Mouse (Mus musculus): ENCODE results near the gene Hmga2. TPM values are rescaled to one million over a fixed set of nuclear protein-coding genes. Genes with fewer than 3 reads are reported as not detected.

Hmga2 gene
- polyA plus RNA-seq (2011; ENCODE audit: insufficient read depth, insufficient read length, low replicate concordance, missing spikeins), result 0.50 and 3.2 TPM in 2 replicates

DNA sequence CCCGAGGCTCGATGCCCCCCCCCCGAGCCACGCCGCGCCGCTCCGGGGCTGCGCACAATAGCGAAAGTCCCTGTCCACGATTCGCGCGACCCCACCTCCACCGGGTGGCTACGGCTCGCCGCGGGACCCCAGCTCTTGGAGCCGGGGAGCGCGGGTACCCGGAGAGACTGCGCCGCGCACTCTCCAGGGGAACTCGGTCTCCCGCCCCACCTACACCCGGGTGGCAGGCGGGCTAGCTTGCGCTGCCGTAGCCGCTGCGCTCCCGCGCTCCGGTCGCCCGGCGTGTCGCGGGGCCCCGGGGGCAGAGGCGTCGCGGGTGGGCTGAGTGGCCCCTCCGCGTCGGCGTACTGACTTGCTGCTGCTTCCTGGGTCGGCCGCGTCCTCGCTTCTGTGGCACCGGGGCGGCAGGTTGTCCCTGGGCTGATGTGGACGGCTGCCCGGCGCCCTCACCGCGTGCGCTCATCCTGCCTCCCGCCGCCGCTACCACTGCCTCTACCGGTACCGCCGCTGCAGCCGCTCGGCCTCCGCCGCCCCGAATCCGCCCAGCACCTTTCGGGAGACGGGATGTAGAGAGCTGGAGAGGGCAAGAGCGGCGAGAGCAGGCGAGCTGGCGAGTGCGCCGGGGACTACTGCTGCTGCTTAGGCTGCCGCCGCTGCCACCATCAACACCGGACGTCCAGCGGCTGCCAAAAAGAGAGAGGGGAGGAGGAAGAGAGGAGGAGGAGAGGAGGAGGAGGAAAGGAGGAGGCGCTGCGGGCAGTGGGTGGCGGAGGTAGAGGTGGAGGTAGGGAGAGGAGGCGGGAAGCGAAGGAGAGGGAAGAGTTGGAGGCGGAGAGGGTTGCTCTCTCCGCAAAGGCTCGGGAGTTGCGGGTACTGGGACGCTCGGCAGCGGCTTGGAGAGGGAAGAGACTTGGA is at the start of gene Hmga2:
Hmga2 (minus strand) TSS at position 869 of the 915 bp plus-strand sequence.
- under 1% methylated on average over 97 of the region's 99 CpGs for WGBS
- no peak within 1 kb of the TSS for H3K27ac ChIP-seq (ENCODE audit: control insufficient read depth, insufficient read depth, low read depth, low read length, poor library complexity)

DNA sequence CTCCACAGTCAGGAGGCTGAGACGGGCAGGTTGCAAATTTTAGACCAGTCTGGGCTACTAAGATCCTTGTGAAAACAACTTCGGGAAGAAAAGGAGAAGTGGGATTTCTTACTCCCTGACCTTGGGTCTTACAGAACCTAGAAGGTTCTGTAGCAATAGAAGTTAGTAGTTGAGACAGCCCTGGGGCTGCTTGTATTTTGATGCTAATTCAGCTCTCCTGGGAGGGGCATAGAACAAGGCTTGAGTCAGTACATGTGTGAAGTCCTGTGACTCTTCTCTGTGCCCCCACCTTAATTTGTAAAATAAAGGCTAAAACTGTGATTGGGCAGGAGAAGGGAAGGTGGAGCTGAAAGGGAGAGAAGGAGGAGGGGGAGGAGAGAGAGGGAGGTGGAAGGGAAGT is 46.7 kb upstream of the Hmga2 start:
- Histone ChIP-seq H3K4me3 (replicated peaks; ENCODE audit: control insufficient read depth, low read depth, low read length) (no peak overlapping the region), H3K4me1 (ENCODE audit: control insufficient read depth, insufficient read depth, low read length) (no peaks in the 10 kb centered on the region; the same call in 1 of the 2 replicates), H3K27ac (ENCODE audit: control insufficient read depth, insufficient read depth, low read depth, low read length, poor library complexity) (no peak overlapping the region)
- TF ChIP-seq POLR2A (IDR thresholded peaks at IDR 0.05; ENCODE audit: borderline replicate concordance, control insufficient read depth, low read depth, low read length) (no peak), CTCF (IDR thresholded peaks at IDR 0.05; ENCODE audit: control insufficient read depth, insufficient read depth, low read length) (no peak)
- 3% methylated on average over 2 of the region's 2 CpGs for WGBS

More for the DNA sequence above, at the start of gene Hmga2:
- Histone ChIP-seq H3K4me3 (replicated peaks; ENCODE audit: control insufficient read depth, low read depth, low read length) (peak within 1 kb of the TSS; percentile 16), H3K4me1 (ENCODE audit: control insufficient read depth, insufficient read depth, low read length) (no peaks in the 10 kb centered on the region)
- TF ChIP-seq POLR2A (IDR thresholded peaks at IDR 0.05; ENCODE audit: borderline replicate concordance, control insufficient read depth, low read depth, low read length), result no peak
- TF ChIP-seq CTCF (IDR thresholded peaks at IDR 0.05; ENCODE audit: control insufficient read depth, insufficient read depth, low read length), result no peak

DNA sequence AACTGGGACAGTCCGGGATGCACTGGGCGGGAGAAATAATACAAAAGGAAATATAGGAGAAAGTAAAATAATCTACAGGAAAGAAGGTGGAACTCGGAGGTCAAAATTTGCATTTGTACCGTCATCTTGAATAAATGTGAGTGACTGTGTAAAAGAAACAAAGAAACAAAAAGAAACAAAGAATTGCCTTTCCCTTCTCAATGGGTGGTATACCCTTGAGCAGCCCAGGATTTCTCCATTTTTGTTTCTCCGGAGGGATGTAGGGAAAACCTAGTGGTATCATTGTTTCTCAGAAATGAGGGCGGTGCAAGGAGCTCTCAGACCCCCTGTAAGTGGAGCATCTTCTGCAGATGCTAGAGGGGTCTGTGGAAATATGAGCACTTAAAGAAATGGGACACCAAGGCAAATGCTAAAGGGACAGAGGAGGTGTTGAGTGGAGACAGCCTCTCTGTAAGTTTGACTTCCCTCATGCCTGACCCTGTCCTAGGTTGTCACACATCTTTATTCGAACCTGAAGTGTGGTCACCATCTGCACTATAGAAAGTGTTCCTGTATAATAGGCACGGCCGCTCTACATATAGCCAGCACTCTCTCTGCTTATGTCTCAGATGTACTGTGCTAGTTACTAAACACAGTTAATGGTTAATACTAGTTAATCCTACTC is 45.8 kb upstream of the Hmga2 start:
- TF ChIP-seq CTCF (IDR thresholded peaks at IDR 0.05; ENCODE audit: control insufficient read depth, insufficient read depth, low read length), result no peak
- TF ChIP-seq POLR2A (IDR thresholded peaks at IDR 0.05; ENCODE audit: borderline replicate concordance, control insufficient read depth, low read depth, low read length), result no peak
- H3K4me3 ChIP-seq (replicated peaks; ENCODE audit: control insufficient read depth, low read depth, low read length), result no peak overlapping the region
- no peak overlapping the region for H3K27ac ChIP-seq (ENCODE audit: control insufficient read depth, insufficient read depth, low read depth, low read length, poor library complexity)
- WGBS, result 79% methylated on average over 9 of the region's 9 CpGs
- no peaks in the 10 kb centered on the region; the same call in 1 of the 2 replicates for H3K4me1 ChIP-seq (ENCODE audit: control insufficient read depth, insufficient read depth, low read length)

DNA sequence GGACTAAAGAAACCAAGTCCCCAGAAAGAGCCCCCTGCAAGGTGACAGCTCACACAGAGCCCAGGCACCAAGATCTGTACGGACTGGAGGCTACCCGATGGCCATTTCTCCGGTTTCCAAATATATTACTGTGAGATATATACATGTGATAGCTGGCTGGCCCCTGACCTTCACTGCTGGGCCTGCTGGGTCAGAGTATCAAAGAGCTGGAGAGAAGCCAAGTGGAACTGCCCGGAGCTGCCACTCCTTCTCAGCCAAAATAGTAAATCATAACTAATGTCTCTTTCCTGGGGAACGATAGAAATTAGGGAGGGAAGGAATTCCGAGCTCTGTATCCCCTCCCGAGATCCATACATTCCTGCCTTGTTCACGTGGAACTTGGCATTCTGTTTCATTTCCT is 40.0 kb upstream of the Hmga2 start:
- Histone ChIP-seq H3K4me3 (replicated peaks; ENCODE audit: control insufficient read depth, low read depth, low read length) (no peak overlapping the region), H3K4me1 (ENCODE audit: control insufficient read depth, insufficient read depth, low read length) (no peaks in the 10 kb centered on the region), H3K27ac (ENCODE audit: control insufficient read depth, insufficient read depth, low read depth, low read length, poor library complexity) (no peak overlapping the region)
- WGBS, result 81% methylated on average over 8 of the region's 8 CpGs
- TF ChIP-seq CTCF (IDR thresholded peaks at IDR 0.05; ENCODE audit: control insufficient read depth, insufficient read depth, low read length), result no peak
- no peak for TF ChIP-seq POLR2A (IDR thresholded peaks at IDR 0.05; ENCODE audit: borderline replicate concordance, control insufficient read depth, low read depth, low read length)

- TF ChIP-seq POLR2A (IDR thresholded peaks at IDR 0.05; ENCODE audit: borderline replicate concordance, control insufficient read depth, low read depth, low read length) (no peak), CTCF (IDR thresholded peaks at IDR 0.05; ENCODE audit: control insufficient read depth, insufficient read depth, low read length) (no peak)
- Histone ChIP-seq H3K4me1 (ENCODE audit: control insufficient read depth, insufficient read depth, low read length) (no peaks in the 10 kb centered on the region), H3K27ac (ENCODE audit: control insufficient read depth, insufficient read depth, low read depth, low read length, poor library complexity) (no peak overlapping the region), H3K4me3 (replicated peaks; ENCODE audit: control insufficient read depth, low read depth, low read length) (no peak overlapping the region)
- 81% methylated on average over 9 of the region's 9 CpGs for WGBS
Observed at GRCm38 (mm10) chr10:120513721-120514120, 37.5 kb upstream of the Hmga2 start.

DNA sequence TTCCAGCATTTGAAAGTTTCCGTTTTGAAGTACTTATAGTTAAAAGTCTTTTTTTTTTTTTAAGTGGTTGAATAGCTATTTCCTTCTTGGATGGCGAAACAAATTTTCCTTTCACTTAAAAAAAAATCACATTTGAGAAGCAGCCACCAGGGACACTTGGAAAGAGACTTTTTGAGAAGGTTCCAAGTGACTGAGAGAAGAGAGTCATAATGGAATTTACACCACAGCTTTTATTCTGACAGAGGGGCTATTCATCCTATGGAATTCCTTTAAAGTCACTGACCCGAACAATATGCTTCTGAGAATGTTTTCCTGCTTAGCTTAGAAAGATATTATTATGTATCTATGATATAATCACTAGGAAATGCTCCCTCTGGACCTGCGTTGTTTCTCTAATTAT is 36.7 kb upstream of the Hmga2 start:
- no peak overlapping the region for H3K27ac ChIP-seq (ENCODE audit: control insufficient read depth, insufficient read depth, low read depth, low read length, poor library complexity)
- no peaks in the 10 kb centered on the region for H3K4me1 ChIP-seq (ENCODE audit: control insufficient read depth, insufficient read depth, low read length)
- no peak overlapping the region for H3K4me3 ChIP-seq (replicated peaks; ENCODE audit: control insufficient read depth, low read depth, low read length)
- WGBS, result 63% methylated on average over 4 of the region's 4 CpGs
- TF ChIP-seq POLR2A (IDR thresholded peaks at IDR 0.05; ENCODE audit: borderline replicate concordance, control insufficient read depth, low read depth, low read length), result no peak
- TF ChIP-seq CTCF (IDR thresholded peaks at IDR 0.05; ENCODE audit: control insufficient read depth, insufficient read depth, low read length), result no peak

DNA sequence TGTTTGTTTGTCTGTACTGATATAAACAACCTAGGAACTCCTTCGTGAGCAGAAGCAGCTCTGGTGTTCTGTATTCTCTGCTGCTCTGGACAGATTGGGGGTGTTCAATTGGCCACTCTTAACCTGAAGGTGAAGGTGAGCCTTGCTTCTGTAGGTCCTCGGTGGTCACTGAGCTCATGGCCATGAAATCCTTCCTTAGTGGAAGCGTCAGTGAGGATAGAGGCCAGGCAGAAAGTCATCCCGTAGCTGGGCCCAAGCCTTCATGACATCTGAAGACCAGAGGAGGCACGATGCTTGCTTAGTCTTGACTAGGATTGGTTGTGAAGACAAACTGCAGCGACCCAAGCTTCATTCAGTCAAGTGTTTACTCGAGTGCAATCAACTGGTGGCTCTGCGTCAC is 35.9 kb upstream of the Hmga2 start:
- H3K27ac ChIP-seq (ENCODE audit: control insufficient read depth, insufficient read depth, low read depth, low read length, poor library complexity), result no peak overlapping the region
- no peaks in the 10 kb centered on the region for H3K4me1 ChIP-seq (ENCODE audit: control insufficient read depth, insufficient read depth, low read length)
- TF ChIP-seq POLR2A (IDR thresholded peaks at IDR 0.05; ENCODE audit: borderline replicate concordance, control insufficient read depth, low read depth, low read length) (no peak), CTCF (IDR thresholded peaks at IDR 0.05; ENCODE audit: control insufficient read depth, insufficient read depth, low read length) (no peak)
- no peak overlapping the region for H3K4me3 ChIP-seq (replicated peaks; ENCODE audit: control insufficient read depth, low read depth, low read length)
- 84% methylated on average over 8 of the region's 8 CpGs for WGBS

DNA sequence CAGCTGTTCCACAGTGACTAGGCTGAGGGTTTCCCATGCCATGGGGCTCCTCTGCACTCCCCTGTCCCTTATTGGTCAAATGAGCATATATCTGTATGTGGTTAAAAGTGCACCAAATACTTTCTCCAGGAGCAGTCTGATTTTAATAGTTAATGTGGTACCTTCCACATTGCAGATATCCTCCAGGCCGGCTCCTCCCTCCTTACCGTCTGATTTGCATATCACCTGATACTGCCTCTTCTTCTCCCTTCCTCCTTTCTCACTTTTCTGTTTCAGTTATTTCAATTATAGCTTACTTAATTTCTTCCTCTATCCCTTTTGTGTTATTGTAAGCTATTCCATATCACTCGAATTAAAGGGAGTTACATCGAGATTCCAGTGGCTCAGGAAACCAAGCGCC is 27.7 kb upstream of the Hmga2 start:
- 63% methylated on average over 5 of the region's 5 CpGs for WGBS
- no peak for TF ChIP-seq POLR2A (IDR thresholded peaks at IDR 0.05; ENCODE audit: borderline replicate concordance, control insufficient read depth, low read depth, low read length)
- no peak for TF ChIP-seq CTCF (IDR thresholded peaks at IDR 0.05; ENCODE audit: control insufficient read depth, insufficient read depth, low read length)
- H3K4me3 ChIP-seq (replicated peaks; ENCODE audit: control insufficient read depth, low read depth, low read length), result no peak overlapping the region
- no peak overlapping the region for H3K27ac ChIP-seq (ENCODE audit: control insufficient read depth, insufficient read depth, low read depth, low read length, poor library complexity)
- H3K4me1 ChIP-seq (ENCODE audit: control insufficient read depth, insufficient read depth, low read length), result no peaks in the 10 kb centered on the region

Data from bone marrow, adult 2 months (tissue).